Mouse (Mus musculus) skeletal muscle tissue, adult 2 months (tissue): Measurements from ENCODE around the gene A430033K04Rik.

Source experiments
- DNase-seq: peaks from one replicate; pipeline ENCODE4 v3.0.0-alpha.2; 2012; ENCODE audit warnings: low read depth, low spot score

A430033K04Rik gene

GRCm38 (mm10) chr5:138694496-138695167, 72.0 kb downstream of the A430033K04Rik start:
- peak; percentile 27 for DNase-seq

DNA sequence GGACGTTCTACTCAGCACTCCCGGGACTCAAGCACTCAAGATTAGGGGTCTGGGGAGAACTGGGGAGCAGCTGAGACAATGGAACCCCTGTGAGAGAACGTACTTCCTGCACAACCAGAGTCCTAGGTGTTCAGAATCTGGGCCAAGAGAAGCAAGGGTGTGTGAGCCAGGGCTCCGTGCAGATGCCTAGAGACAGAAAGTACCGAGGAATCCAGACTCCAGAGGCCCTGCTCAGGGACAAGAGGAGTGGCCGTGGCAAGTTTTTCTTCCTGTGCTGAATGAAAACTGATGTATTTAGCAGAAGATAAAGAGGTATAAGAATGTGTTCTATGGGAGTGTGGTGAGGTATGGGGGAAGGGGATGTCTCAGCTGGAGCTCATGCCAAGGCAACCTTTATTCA, 74.8 kb downstream of the A430033K04Rik start:
- DNase-seq: no peak
